Mouse (Mus musculus) adipocyte (in vitro differentiated cells): ENCODE data around the gene Ift20.
"Not testable (repeated sequence)": the region's sequence is repeated elsewhere in the genome, so short reads cannot be mapped to it uniquely, and the experiment has no call there.

Source experiments
- DNase-seq: peaks from one replicate; pipeline ENCODE4 v3.0.0-alpha.2; 2016; ENCODE audit warnings: low spot score

Ift20 gene

DNA sequence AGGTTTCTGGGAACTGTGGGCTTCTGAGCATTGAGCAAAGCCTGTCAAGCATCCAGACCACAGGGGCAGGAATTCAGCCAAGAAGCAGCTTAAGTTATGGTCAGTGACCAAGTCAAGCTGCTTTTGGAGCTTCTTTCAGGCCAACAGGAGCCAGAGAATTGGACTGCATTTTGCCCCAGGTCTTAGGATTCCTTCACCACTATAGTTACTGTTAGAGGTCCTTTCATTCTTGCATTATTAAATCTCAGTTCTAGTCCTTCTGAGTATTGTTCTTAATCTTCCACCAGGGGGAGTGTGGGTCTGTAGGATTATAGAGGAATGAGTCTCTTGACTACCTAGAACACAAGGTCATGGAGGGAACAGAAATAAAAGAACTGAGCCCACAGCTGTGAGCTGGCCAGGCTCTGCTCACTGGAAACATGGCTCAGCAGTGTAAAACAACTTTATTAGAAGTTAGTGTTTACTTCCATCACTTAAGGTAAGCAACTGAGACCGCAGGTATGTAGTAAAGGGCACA lies 13.6 kb upstream of the Ift20 start:
- peak; percentile 83 for DNase-seq

DNA sequence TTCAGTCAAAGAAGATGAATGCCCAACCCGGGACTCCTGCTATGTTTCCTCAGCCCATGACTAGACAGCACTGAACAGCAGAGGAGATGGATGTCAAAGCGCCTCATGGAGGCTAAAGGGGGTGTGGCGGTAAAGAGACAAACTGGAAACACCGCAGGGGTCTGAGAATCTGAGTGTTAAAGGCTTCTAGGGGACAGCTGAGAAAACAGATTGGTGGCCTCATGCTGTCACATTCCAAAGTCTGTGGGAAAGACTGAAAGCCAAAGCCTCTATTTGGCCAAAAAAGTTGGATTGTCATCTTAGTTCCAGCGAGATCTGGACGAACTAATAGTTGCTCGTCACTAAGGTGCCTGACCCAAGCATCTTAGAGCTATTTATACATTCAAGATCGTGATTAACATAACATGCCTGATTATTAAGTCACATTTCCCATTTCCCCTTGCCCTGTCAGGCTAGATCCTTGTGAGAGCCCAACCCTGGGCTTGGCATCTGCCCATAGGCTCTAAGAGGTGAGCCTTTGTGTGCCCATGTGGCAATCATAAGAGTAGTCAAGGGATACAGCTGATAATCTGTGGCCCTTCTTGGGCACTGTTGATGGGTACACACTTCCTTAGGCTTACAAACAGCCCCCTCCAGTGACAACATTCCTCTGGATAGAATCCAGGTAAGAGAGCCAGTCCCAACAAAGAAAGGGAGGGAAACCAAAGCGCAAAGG lies 12.8 kb upstream of the Ift20 start:
- no peak for DNase-seq

DNA sequence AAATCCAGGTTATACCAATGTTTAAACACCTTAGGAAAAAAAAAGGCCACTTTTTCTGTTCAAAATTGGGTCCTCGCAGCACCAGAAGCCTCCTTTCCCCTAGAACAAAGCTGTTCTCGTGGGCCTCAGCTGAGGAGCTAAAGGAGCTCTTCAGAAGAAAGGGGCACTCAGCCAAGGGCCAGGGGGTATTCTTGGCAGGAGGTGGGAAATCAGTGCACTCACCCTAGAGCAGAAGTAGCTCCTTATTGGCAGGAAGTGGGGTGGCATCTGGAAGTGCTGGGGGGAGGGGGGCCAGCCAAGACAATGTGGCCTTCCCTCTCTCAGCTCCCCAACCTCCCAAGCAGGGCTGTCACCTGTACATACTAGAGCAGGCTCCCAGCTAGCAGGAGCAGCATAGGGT lies 11.3 kb upstream of the Ift20 start:
- DNase-seq, result no peak

DNA sequence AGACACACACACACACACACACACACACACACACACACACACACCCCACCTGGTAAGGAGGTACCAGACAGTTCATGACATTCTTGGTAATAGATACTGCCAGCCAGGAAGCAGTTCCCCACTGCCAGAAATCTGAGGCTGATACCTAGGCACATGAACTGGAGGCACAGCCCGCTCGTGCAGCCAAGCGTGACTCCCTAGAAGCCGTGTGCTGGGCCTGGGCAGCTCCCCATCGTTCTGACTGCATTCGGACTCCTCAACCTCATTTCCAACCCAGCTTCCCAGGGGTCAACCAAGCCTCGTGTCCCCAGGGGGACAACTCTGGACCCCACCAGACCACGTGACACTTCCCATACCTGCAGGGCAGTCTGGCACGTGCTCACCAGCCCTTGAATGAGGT lies 7.4 kb upstream of the Ift20 start:
- no peak for DNase-seq

DNA sequence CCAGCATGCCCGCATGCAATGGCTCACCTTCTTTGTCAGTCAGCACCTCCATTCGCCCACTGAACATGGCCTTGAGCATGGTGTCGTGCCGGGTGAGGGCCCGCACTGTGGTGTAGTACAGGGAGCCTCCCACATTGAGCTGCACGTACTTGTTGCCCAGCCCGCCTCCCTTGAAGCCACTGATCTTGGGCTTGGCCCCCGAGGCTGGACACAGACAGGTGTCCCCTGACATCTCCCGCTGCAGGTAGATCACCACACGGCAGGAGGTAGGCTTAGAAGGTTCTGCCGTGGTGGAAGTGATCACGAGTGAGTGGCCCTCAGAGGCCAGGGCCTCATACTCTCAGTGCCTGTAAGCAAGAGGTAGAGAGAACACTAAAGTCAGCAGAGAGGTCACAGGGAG lies 6.2 kb upstream of the Ift20 start:
- DNase-seq, result no peak

DNA sequence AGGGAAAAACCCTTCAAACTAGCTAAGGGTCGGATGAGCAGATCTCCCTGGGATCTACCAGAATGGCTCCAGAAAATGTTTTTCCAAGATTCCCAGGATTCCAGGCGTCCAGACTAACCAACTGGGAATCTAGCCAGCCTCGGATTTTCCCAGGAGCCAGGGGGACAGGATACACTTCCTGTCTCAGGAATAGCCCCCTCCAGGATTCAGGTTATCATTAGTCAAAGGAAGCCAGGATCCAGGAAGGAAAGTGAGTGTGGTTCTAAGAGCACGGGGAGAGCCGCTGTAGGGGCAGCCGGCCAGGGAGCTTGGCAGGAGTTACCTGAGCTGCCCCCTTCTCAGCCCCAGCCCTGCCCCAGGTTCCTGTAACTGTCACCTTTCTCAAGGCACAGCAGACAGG lies 5.1 kb upstream of the Ift20 start:
- DNase-seq, result no peak

DNA sequence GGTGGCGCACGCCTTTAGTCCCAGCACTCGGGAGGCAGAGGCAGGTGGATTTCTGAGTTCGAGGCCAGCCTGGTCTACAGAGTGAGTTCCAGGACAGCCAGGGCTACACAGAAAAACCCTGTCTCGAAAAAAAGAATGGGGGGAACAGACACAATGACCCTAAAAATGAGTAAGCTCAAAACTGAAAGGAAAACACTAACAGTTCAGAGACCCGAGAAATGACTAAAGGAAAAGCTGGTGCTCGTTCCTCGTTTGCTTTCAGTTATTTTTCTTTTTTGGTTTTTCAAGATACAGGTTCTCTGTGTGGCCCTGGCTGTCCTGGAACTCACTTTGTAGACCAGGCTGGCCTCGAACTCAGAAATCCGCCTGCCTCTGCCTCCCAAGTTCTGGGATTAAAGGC lies 4.6 kb upstream of the Ift20 start:
- not testable (repeated sequence) for DNase-seq

DNA sequence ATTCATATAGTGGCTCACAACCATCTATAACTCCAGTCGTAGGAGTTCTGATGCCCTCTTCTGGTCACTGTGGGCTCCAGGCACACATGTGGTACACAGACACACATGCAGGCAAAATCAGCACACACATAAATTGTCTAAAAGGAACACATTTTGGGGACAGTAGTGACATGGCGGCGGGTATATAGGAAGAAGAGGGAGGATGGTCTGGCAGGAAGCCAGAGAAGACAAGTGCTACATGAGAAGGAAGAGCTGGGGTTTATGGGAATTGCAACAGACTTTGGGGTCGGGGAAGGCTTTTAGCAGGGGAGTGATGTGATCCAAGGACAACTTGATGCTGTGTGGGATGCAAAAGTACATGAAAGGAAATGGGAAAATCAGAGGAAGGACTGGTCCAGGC lies 1.6 kb upstream of the Ift20 start:
- DNase-seq, result no peak

DNA sequence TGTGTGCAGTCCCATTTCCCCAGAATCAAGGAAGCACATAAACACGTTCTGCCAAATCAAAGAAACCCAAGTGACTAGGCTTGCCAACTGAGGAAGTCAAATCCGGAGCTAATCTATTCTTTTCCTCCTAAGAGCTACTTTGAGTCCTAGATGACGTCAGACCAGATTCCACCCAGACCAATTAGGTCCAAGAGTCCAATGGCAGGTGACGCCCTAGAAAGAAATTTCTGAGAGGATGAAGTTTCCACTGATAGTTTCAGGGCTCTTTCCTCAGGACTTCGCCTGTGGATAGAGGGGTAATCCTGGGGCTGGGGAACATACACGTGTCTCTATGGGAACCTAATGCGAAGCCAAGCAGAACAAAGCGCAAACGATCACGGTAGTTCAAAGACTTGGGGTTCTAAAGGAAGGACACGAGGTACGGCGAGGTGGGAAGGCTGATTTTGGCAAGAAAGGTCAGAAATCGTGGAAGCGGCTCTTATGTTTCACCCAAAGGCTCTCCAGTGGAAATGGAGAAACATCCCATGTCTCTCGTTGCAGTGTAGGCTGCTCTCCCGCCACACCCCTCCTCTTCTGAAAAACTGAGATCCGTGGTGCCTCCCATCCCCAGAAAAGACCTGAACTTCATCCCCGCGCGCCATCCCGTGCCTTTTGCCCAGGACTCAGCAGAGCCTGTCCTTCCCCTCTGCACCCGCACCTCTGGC lies 633 bp upstream of the Ift20 start:
- peak; percentile 48 for DNase-seq

DNA sequence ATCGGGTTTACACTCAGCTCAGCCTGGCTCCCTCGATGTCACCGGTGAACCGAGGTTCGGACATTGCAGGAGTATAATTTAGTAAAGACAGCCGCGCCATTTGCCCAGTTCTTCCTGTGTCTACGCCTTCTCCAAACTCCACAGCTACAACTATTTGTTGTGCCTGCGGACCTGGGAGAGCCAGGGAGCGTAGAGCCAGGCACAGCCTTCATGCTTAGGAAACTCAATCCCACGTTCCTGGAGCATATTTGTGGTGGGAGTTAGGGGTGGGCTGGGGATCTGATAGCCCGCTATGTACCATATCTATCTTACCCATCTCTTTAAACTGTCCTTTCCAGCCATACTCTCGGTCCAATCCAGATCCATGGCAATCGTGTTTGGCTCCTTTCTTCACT lies 526 bp downstream of the Ift20 start:
- DNase-seq, result no peak

DNA sequence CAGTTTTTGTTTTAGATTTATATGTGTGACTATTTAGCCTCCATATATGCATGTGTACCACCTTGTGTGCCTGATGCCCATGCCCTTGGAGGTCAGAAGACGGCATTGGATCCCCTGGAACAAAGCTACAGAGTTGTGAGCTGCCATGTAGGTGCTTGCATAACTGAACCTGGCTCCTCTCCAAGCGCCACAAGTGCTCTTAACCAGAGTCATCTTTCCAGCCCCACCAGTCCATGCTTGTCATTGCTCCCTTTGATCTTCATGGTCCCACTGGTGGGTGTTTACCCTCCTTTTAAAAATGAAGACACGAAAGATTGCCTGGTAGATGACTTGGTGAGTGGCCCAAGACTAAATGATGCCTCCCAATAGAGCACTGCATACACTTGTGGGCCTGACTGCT lies 4.2 kb downstream of the Ift20 start:
- no peak for DNase-seq

DNA sequence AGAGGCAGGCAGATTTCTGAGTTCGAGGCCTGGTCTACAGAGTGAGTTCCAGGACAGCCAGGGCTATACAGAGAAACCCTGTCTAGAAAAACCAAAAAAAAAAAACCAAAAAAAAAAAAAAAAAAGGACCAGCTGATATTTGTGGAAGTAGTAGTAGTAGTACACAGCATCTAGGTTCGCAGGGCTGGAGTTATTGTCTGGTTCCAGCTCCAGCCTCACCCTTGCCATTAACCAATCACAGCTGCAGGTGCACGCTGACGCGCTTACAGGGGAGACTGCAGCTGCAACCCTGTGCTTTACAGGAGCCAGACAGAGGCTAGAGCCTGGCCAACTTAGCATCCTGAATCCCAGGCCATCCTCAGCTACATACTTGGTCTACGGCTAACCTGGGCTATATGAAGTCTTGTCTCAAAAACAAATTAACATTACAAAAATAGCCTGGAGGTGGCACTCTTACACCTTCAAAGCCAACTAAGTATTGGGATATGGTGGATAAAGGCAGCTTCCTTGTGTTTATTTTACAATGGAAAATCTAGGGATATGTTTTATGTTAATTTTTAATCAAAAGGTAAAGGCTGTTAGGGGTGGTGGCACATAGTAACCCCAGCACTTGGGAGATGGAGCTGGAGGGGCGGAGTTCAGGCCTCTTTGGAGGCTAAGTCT lies 8.4 kb downstream of the Ift20 start:
- DNase-seq, result no peak

DNA sequence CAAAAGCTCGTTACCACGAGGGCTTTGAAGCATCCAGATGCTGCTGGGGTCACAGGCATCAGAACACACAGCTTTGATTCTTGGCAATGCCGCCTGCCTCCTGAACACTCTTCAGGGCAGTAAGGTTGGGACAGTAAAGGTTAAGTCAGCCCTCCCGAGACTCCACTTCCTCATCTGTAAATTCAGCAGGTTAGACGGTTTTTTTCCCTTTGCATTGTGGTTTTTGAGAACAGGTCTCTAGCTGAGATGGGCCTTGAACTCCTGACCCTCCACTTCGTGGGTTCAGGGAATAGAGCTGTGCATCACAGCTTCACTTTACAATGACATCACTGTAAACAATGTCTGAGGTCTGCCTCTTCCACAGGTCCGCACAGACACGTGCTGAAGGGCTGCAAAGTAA lies 9.0 kb downstream of the Ift20 start:
- DNase-seq, result no peak

DNA sequence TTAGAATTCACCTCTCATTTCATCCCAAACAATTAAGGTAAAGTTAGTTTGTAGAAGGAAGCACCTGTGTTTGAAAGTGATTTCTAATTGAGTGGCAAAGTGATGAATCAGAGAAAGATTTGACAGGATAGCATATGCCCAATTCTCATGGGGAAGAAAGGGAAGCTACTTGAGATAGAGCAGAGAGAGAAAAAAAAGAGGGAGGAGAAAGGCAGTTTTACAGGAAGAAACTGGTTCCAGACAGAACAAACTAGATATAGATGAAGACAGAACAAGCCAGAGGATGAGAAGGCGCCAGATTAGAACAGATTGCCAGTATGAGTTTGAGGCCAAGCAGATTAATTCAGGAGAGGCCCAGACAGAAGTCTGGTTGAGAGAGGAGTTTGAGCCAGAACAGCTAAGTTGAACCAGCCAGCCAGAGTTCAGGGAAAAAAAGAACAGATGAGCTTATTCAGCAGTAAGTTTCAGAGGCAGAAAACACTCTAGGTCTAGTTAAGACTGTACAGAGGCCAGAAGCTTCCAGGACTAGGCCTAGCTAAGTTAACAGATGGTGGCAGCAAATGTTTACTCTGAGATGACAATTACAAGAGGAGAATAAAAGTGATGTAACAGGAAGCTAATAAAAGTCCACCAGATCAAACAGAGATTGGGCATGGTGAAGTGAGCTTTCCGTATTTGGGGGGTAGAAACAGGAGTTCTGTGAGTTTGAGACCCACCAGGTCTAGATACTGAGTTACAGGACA lies 11.7 kb downstream of the Ift20 start:
- DNase-seq, result peak; percentile 45

DNA sequence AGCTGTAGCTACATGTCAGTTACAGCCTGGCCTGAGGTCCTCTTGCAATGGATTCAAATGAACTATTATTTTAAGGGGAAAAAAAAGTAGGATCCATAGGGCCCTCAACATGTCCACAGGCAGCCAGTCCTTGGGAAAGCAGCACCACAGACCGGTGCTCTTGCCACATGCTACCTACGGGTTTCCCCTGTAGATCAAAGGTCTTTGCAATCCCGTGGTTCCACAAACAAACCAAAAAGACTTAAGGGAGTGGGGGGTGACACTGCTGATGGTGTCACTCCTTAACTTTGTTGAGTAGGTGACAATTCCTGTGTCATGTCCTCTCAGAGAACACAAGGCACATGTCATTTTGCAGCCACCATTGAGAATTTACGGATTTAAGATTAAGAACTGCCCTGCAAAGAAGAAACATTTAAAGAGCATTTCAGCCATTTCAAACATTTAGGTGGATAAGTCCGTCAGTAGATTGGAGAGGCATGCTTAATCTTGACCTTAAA lies 13.4 kb downstream of the Ift20 start:
- DNase-seq, result peak; percentile 37

DNA sequence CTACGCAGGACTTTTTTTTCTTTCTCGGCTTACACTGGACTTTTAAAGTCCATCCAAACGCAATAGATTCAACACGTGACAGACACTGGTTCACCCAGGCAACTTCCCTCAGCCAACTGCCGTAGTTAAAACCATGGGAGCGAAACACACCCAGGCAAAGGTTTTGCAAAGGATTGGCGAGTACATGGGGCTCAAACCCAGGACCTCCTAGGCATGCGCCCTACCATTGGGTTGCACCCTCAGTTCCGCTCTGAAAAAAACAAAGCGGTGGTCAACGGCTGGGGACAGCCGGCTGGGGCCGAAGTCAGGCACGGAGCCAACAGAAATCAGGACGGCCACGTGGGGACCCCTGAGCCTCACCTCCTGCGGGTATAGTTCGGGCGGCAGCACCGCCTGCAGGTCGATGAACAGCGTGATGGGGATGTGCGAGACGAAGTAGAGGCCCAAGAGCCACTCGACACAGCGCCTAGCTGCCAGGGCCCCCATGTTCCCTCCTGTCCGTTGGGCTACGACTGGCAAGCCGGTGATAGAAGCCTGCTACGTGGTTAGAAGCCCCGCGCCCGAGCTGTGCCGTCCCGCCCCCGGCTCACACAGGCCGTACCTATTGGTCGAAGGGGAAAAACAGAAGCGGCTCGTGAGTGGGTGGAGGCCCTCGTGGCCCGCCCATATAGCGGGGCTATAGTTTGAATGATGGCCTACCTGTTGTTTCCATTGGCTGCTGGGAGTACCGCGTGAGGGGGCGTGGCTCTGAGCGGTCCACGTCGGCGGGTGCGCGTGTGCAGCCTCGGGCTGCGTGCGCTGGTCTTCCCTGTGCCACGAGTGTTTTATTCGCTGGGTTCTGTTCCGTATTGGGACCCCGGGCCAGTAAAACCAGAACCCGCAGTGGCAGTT lies 14.3 kb downstream of the Ift20 start, which contains the start of gene Tmem97:
Gene Tmem97, minus strand, starts transcription at position 610 of the 891 bp plus-strand sequence.
- DNase-seq, result peak; percentile 97

DNA sequence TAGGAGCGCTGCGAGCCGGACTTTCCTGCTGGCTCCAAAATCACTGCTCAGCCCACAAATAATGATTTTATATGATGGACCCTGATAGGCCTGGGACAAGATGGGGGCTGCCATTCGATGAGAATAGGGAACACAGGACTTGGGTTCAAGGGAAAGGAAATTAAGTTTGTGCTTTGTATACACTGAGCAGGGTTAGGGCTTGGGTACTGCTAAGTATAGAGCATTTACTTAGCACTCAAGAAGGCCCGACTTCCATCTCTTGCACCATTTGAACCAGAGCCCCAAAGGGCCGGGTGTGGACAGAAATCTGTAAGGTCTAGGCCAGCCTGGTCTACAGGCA lies 14.9 kb downstream of the Ift20 start:
- DNase-seq, result no peak

DNA sequence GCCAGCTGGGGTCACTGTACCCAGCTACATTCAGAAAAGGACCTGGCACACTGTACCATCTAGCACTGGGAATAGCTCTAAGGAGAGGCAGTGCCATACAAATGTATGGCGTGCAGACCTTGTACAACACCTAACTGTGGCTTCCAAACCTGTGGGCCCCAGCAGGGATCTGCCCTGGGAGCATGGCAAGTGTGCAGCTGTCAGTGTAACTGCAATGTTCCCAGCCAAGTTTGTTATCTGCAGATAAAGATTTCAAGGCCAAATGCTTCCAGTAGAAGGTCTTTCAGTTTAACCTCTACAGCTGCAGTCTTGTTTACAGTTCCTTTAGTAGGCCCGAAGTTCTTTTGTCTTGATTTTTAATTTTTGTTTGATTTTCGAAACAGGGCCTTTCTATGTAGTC lies 19.5 kb downstream of the Ift20 start:
- DNase-seq, result no peak

DNA sequence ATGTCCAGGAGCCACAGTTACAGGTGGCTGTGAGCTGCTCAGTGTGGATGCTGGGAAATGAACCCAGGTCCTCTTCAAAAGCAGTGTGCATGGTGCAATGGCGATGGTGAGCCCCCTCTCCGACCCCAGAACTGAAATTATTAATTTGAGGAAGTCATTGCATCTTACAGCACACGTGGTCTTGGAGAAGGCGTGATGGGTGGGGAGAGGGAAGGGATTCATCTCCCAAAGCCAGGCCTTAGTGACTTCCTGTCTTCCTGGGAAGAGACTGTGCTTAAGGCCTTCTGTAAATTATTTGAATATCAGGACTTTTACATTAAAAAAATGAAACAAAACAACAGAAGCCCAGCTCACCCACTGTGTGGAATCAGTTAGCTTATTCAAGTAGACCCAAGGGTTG lies 19.9 kb downstream of the Ift20 start:
- DNase-seq, result no peak

DNA sequence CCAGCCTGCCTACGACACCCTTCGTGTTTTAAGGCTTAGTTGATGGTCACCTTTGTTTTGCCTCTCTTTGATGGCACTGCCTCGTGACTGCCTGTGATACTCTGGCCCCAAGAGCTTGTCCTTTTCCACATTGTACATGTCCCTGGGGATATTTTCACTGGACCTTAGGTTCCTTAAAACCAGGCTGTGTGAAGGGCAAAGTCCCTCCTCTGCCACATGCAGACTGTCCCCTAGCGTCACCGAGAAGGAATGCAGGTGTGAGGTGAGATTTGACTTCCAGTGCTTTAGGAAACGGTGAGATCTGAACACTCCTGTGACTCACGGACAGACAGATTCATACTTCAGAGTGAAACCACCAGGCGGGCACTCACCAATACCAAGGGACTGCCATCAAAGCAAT lies 21.1 kb downstream of the Ift20 start:
- DNase-seq, result no peak

DNA sequence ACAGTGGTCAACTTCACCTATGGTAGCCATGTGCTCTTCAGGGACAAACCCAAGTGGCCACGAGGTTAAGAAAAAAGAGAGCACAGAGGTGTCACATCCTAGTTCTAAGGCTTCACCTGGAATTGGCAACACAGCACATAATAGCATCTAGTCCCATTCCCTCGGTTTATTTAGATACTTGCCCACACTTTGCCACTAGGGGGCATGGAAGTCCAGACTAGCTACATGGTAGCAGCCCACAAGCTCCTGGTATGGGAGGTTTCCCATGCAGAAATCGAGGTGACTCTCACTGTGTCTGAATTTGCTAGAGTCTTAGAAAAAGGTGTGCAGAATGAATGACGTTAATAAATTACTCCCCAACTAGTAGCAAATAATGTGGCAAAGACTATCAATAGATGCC lies 24.3 kb downstream of the Ift20 start:
- peak; percentile 80 for DNase-seq
